Mouse (Mus musculus) lung, adult 2 months (tissue): ENCODE measurements around the gene Ctbp2.

Experiments
- CTCF ChIP-seq: fragments of 200-500 bp; IDR thresholded peaks from 2 replicates; pipeline ENCODE4 v1.5.1; 2011; ENCODE audit warnings: mild to moderate bottlenecking, low read length, control low read depth; ENCODE audit not compliant: insufficient read depth
- POLR2A ChIP-seq: fragments of 200-500 bp; IDR thresholded peaks from 2 replicates; pipeline ENCODE4 v1.6.1; 2011; ENCODE audit warnings: low read depth, mild to moderate bottlenecking, control low read depth, low read length, borderline replicate concordance; ENCODE audit errors: extremely low read depth

DNA sequence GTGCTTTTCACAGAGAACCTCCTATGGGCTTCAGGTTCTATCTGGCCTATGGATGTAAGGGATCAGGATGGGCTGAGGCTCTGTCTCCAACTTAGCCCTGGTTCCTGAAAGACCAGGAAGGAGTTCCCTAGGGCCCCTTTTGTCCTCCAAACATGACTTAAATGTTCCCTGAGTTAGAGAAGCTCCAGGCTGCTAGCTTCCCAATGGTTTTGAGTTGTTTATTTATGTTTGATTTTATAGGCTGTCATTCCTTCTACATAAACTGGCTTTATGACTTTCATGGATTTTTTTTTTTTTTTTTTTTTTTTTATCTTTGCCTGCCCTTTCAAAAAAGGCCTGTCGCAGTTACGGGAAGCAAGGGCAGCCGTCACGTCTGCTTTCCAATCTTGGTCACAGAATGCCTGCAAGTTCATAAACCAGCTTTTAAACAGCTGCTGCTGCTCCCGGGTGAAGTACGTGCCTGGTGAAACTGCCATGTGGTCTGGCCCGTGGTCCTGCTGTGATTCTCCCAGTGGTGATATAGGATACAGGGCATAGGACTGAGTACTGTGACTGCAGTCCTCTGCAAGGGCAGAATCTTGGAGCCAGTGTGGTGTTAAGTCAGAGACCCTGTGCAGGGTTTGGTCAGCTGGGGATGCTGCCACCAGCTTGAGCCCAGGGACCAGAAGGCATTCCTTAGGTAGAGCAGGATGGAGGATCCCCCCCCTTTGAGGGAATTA is 37.4 kb upstream of the Ctbp2 start:
- TF ChIP-seq CTCF (no peak), POLR2A (no peak)
